Mouse (Mus musculus) erythroblast, embryonic 14.5 days (primary cell): ENCODE measurements around the gene 1700061G19Rik. TPM values are rescaled to one million over a fixed set of nuclear protein-coding genes. Genes with fewer than 3 reads are reported as not detected.

ENCODE experiments used
- H3K27me3 ChIP-seq: 2 replicates; pipeline ENCODE4 v1.6.1; 2012; ENCODE audit warnings: inconsistent platforms; ENCODE audit not compliant: control insufficient read depth
- H3K36me3 ChIP-seq: 2 replicates; pipeline ENCODE4 v1.6.1; 2012; ENCODE audit warnings: mild to moderate bottlenecking, inconsistent platforms; ENCODE audit not compliant: control insufficient read depth
- H3K4me1 ChIP-seq: 2 replicates; pipeline ENCODE4 v1.6.1; 2012; ENCODE audit warnings: inconsistent platforms; ENCODE audit not compliant: control insufficient read depth
- H3K4me3 ChIP-seq: replicated peaks from 2 replicates; pipeline ENCODE3; 2012; ENCODE audit warnings: moderate library complexity, mild to moderate bottlenecking, inconsistent platforms
- H3K9me3 ChIP-seq: 2 replicates; pipeline ENCODE4 v1.6.1; 2012; ENCODE audit warnings: low read length, inconsistent platforms, mixed read lengths; ENCODE audit not compliant: control insufficient read depth
- GATA1 ChIP-seq: IDR thresholded peaks from 2 replicates; pipeline ENCODE4 v1.6.1; 2012; ENCODE audit warnings: low read length, inconsistent platforms, mixed read lengths
- TAL1 ChIP-seq: IDR thresholded peaks from 3 replicates; pipeline ENCODE4 v1.6.1; 2012; ENCODE audit warnings: low read length, inconsistent platforms, mixed read lengths
- polyA plus RNA-seq: library from polyadenylated mRNA; stranded (reverse); fragments of >175 nt; gene quantifications from 2 replicates; pipeline ENCODE4 v1.2.3, GENCODE M21; 2012

Gene 1700061G19Rik
- not detected in 2 replicates for polyA plus RNA-seq

DNA sequence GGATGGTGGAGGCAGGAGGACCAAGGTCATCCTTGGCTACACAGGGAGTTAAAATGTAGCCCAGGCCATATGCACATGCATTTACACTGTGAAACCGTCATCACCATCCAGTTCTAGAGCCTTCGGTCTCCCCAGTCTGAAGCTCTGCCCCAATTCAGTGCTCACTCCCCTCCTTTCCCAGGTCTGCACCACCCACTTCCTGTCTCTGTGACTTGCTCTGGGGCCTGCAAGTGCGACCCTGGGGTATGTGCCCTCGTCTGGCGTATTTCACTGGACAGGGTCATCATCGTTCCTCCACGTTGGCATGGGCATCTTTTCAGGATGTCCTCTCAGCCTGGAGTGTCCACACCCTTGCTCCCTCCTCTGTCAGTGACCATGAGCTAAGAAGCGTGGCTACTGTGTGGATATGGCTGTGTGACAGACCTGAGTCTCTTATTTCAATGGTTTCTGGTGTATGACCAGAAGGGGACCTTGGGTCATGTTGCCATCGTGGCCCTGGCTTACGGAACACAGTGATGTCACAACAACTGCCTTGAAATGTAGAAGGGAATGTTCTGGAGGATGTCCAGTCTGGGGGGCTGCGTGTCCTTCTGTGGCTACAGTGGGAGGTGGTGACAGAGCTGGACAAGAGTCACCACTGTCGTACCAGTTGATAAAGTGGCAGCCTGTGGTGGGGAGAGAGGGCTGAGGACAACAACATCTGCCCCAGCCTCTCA is at the start of gene 1700061G19Rik:
Gene 1700061G19Rik, plus strand, starts transcription at position 542 of the 716 bp plus-strand sequence.
- peaks cover 5% of the 10 kb centered on the region for H3K4me1 ChIP-seq
- no peak within 1 kb of the TSS for H3K4me3 ChIP-seq
- TF ChIP-seq TAL1 (no peak), GATA1 (no peak)
- H3K9me3 ChIP-seq = no peaks in the 10 kb centered on the region
- H3K27me3 ChIP-seq = no peaks in the 10 kb centered on the region; the same call in 1 of the 2 replicates
- H3K36me3 ChIP-seq = no peaks in the 10 kb centered on the region

DNA sequence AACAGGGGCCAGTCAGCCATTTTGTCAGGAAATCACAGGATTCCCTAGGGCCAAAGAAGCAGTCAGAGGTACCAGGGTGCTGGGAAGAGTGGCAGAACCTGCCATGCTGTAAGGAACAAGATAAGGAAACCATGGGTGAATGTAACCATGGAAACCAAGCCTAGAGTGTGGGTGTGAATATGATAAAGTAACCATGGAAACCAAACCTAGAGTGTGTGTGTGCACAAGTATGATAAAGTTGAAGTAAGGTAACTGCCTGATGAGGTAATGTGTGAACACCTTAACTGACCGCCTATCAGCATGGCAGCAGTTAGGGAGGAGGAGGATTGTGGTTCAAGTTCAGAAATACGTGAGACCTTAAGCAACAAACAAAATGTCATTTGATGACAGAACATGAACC is 48.6 kb upstream of the 1700061G19Rik start:
- Histone ChIP-seq H3K4me3 (peak overlapping the region; percentile 93), H3K36me3 (peaks cover 75% of the 10 kb centered on the region), H3K4me1 (peaks cover 85% of the 10 kb centered on the region), H3K27me3 (peaks cover 5% of the 10 kb centered on the region; the same call in 1 of the 2 replicates), H3K9me3 (no peaks in the 10 kb centered on the region)
- peak; percentile 99 for TF ChIP-seq GATA1
- peak; percentile 92 for TF ChIP-seq TAL1

DNA sequence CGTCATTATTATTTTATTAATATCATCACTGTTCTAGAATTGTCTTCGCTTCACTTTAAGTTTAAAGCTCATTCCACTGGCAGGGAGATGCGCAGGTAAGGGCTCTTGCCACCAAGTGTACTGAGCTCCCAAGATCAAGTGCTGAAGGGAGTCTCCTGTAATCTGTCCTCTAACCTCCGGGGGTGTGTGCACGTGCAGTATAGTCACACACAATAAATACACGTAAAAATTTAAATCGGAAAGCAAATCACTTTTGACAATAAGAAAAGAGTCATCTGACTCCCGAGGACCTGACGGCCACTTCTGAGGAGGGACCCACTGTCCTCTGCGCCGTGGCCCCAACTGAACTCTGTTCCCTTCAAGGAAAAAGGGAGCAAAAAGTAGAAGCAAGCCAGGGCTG is 46.1 kb upstream of the 1700061G19Rik start:
- peak overlapping the region; percentile 93 for H3K4me3 ChIP-seq
- H3K9me3 ChIP-seq = no peaks in the 10 kb centered on the region
- H3K4me1 ChIP-seq = peaks cover 64% of the 10 kb centered on the region
- H3K27me3 ChIP-seq = peaks cover 5% of the 10 kb centered on the region; the same call in 1 of the 2 replicates
- TF ChIP-seq TAL1 (no peak), GATA1 (no peak)
- peaks cover 50% of the 10 kb centered on the region for H3K36me3 ChIP-seq

GRCm38 (mm10) chr17:56829795-56830194 is 45.5 kb upstream of the 1700061G19Rik start:
- no peak for TF ChIP-seq GATA1
- no peak for TF ChIP-seq TAL1
- Histone ChIP-seq H3K9me3 (no peaks in the 10 kb centered on the region), H3K4me1 (peaks cover 59% of the 10 kb centered on the region), H3K27me3 (peaks cover 5% of the 10 kb centered on the region; the same call in 1 of the 2 replicates), H3K4me3 (peak overlapping the region; percentile 93), H3K36me3 (peaks cover 44% of the 10 kb centered on the region)

DNA sequence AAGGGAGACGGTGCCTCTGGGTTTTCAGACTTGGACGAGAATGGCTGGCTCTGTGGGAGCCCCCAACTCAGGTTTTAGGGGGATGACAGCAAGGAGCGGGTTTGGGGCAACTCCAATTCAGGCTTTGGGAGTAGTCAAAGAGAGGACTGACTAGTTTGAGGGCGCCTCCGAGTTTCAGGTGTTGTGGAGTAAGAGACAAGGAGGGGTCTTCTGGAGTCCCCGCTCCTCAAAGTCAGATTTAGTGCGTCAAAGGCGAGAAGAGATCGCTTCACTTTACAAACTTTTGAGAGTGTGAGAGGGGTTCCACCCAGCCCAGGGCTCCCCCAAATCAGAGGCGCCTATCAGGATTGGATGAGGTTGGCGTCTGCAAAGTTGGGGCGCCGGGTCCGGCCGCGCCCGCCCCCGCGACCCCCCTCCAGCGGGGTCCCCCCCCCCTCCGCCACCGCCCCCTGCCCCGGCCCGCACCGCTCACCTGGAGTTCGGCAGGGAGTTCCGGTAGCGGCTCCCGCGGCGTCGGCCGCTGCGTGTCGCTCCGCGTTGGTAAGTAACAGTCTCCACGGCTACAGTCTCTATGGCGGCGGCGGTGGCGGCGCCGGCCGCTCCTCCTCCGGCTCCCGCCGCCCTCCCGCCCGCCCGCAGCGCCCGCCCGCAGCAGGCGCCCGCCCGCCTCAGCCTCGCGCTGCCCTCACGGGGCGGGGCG is 44.7 kb upstream of the 1700061G19Rik start, which contains the start of gene Rfx2:
Gene Rfx2, minus strand, starts transcription at position 603 of the 700 bp plus-strand sequence.
- Histone ChIP-seq H3K27me3 (peaks cover 5% of the 10 kb centered on the region; the same call in 1 of the 2 replicates), H3K4me1 (peaks cover 57% of the 10 kb centered on the region), H3K4me3 (peak within 1 kb of the TSS; percentile 93), H3K9me3 (no peaks in the 10 kb centered on the region), H3K36me3 (peaks cover 36% of the 10 kb centered on the region)
- TF ChIP-seq GATA1 (no peak), TAL1 (no peak)

DNA sequence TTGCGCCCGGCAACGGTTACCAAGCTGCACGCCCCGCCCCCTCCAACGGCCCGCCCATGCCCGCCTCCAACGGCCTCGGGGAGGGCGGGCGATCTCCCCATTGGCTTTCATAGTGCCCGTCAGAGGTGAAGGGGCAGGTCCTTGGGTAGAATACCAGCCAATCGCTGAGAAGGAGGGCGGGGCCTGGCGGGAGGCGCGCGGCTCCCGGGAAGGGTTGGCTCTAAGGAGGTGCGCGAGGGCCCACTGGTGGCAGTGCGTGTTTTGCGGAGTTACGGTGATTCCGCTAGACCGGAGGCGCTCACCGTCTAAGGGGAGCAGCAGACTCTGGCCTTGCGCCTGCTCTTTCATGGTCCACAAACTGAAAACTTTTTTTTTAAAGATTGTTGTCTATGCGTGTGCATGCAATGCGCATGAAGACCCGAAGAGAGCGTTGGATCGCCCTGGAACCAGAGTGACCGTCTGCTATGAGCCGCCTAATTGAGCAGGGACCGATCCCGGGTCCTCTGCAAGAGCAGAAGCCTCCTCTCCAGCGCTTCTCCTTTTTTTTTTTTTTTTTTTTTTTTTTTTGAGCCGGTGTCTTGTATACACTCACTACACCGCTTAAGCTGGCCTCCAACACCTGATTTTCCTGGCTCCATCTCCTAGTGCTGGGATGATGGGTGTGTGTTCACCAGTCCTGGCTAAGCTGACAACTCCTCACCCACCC is 44.0 kb upstream of the 1700061G19Rik start:
- Histone ChIP-seq H3K4me1 (peaks cover 57% of the 10 kb centered on the region), H3K36me3 (peaks cover 29% of the 10 kb centered on the region), H3K9me3 (no peaks in the 10 kb centered on the region), H3K27me3 (peaks cover 5% of the 10 kb centered on the region; the same call in 1 of the 2 replicates), H3K4me3 (peak overlapping the region; percentile 93)
- TF ChIP-seq GATA1 (no peak), TAL1 (no peak)

- peaks cover 46% of the 10 kb centered on the region for H3K4me1 ChIP-seq
- no peaks in the 10 kb centered on the region for H3K9me3 ChIP-seq
- peaks cover 9% of the 10 kb centered on the region for H3K27me3 ChIP-seq
- H3K36me3 ChIP-seq = peaks cover 14% of the 10 kb centered on the region
- H3K4me3 ChIP-seq = no peak overlapping the region
- TF ChIP-seq TAL1 (no peak), GATA1 (no peak)
Measured at GRCm38 (mm10) chr17:56832918-56833317, 42.4 kb upstream of the 1700061G19Rik start.

- H3K4me3 ChIP-seq = no peak overlapping the region
- peaks cover 41% of the 10 kb centered on the region for H3K4me1 ChIP-seq
- H3K27me3 ChIP-seq = peaks cover 14% of the 10 kb centered on the region
- no peak for TF ChIP-seq GATA1
- H3K9me3 ChIP-seq = no peaks in the 10 kb centered on the region
- H3K36me3 ChIP-seq = peaks cover 10% of the 10 kb centered on the region
Measured at GRCm38 (mm10) chr17:56833381-56833780, 41.9 kb upstream of the 1700061G19Rik start.

DNA sequence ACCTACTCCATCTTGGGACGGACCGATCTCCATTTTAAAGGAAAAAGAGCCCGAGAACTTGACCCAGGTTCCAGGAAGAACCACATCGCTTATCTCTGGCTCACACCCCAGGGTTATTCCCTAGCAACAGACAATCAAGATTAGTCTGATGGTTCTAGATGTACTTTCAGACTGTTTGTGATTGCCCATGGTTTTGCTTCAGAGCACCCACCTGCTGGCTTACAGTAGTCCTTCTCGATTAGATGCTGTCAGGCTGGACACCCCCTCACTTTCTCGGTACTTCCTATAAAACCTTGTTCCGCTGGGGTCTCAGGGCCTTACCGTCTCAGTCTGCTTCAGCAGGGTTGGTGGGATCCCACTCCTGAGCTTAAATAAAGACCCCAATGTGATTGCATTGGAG is 38.9 kb upstream of the 1700061G19Rik start:
- H3K4me3 ChIP-seq = no peak overlapping the region
- H3K9me3 ChIP-seq = no peaks in the 10 kb centered on the region
- peaks cover 26% of the 10 kb centered on the region for H3K4me1 ChIP-seq
- H3K36me3 ChIP-seq = no peaks in the 10 kb centered on the region
- peaks cover 12% of the 10 kb centered on the region for H3K27me3 ChIP-seq
- no peak for TF ChIP-seq GATA1
- TF ChIP-seq TAL1 = no peak
